Mouse (Mus musculus) limb, embryonic 13.5 days (tissue): ENCODE measurements around the gene Gm29797. TPM values are rescaled to one million over a fixed set of nuclear protein-coding genes. Genes with fewer than 3 reads are reported as not detected.
A peak's percentile ranks its signal among the peaks of the same experiment; 100 is the strongest.

ENCODE experiments used
- ATAC-seq: fragments of 200-750 bp; cut with Nextera tagmentation; 2 replicates; pipeline ENCODE4 v1.8.0; 2017; ENCODE audit warnings: low read depth, moderate number of reproducible peaks, moderate TSS enrichment; ENCODE audit not compliant: low FRiP score
- H3K27ac ChIP-seq: fragments of 300-500 bp; sonication (generic); 2 replicates; pipeline ENCODE4 v1.5.1; 2015; ENCODE audit warnings: inconsistent platforms, mild to moderate bottlenecking, moderate library complexity
- H3K27me3 ChIP-seq: fragments of 300-500 bp; sonication (generic); 2 replicates; pipeline ENCODE4 v1.6.1; 2015; ENCODE audit warnings: mild to moderate bottlenecking, inconsistent platforms
- H3K36me3 ChIP-seq: fragments of 300-500 bp; sonication (generic); 2 replicates; pipeline ENCODE4 v1.6.1; 2015; ENCODE audit warnings: inconsistent platforms, mild to moderate bottlenecking, moderate library complexity
- H3K4me1 ChIP-seq: fragments of 300-500 bp; sonication (generic); 2 replicates; pipeline ENCODE4 v1.6.1; 2015; ENCODE audit warnings: inconsistent platforms
- H3K4me2 ChIP-seq: fragments of 300-500 bp; sonication (generic); replicated peaks from 2 replicates; pipeline ENCODE4 v1.6.1; 2015; ENCODE audit warnings: inconsistent platforms, mild to moderate bottlenecking, moderate library complexity
- H3K4me3 ChIP-seq: fragments of 300-500 bp; sonication (generic); 2 replicates; pipeline ENCODE4 v1.5.1; 2015; ENCODE audit warnings: moderate library complexity, mild to moderate bottlenecking, inconsistent platforms
- H3K9ac ChIP-seq: fragments of 300-500 bp; sonication (generic); 2 replicates; pipeline ENCODE4 v1.6.1; 2015; ENCODE audit warnings: mild to moderate bottlenecking, inconsistent platforms
- H3K9me3 ChIP-seq: fragments of 300-500 bp; sonication (generic); 2 replicates; pipeline ENCODE4 v1.6.1; 2016; ENCODE audit warnings: inconsistent platforms
- WGBS: fragments of 180-500 bp; shearing (Covaris S2); methylation state at CpG from one replicate; pipeline ENCODE4 v1.1.7; 2015; 5-methylcytosine and 5-hydroxymethylcytosine counted together
- polyA plus RNA-seq: library from polyadenylated mRNA; unstranded; fragments of >200 nt; fragmentation: Nextera tagmentation; extraction: Ambion mirVana; gene quantifications from 2 replicates; pipeline ENCODE4 v1.2.1, GENCODE M21; 2015

Gene Gm29797
- polyA plus RNA-seq, 1 experiment from 2014 or later = 0.53 TPM

- Histone ChIP-seq H3K27me3 (no peaks in the 10 kb centered on the region), H3K4me1 (peaks cover 24% of the 10 kb centered on the region), H3K4me2 (no peak overlapping the region), H3K27ac (no peak overlapping the region), H3K9me3 (no peaks in the 10 kb centered on the region), H3K36me3 (peaks cover 69% of the 10 kb centered on the region), H3K9ac (no peak overlapping the region), H3K4me3 (no peak overlapping the region)
- ATAC-seq = no peak
- WGBS = 88% methylated on average over 10 of the region's 10 CpGs
Observed at GRCm38 (mm10) chr2:181689466-181690160, 32.8 kb downstream of the Gm29797 start.

- Histone ChIP-seq H3K27ac (no peak overlapping the region), H3K4me1 (peaks cover 26% of the 10 kb centered on the region), H3K27me3 (0 out of 2 replicates have a peak, but pooled peaks cover 9% of the 10 kb centered on the region), H3K9me3 (no peaks in the 10 kb centered on the region), H3K9ac (peak overlapping the region; percentile 31; the same call in 1 of the 2 replicates), H3K4me2 (no peak overlapping the region), H3K36me3 (peaks cover 56% of the 10 kb centered on the region), H3K4me3 (no peak overlapping the region)
- 90% methylated on average over 6 of the region's 6 CpGs for WGBS
- ATAC-seq = no peak
Observed at GRCm38 (mm10) chr2:181691083-181691482, 34.2 kb downstream of the Gm29797 start.

- Histone ChIP-seq H3K4me3 (no peak overlapping the region), H3K36me3 (peaks cover 51% of the 10 kb centered on the region), H3K9me3 (no peaks in the 10 kb centered on the region), H3K4me2 (no peak overlapping the region), H3K27me3 (0 out of 2 replicates have a peak, but pooled peaks cover 9% of the 10 kb centered on the region), H3K27ac (no peak overlapping the region), H3K9ac (peak overlapping the region; percentile 80; the same call in 1 of the 2 replicates), H3K4me1 (peaks cover 26% of the 10 kb centered on the region)
- WGBS = 87% methylated on average over 4 of the region's 4 CpGs
- no peak for ATAC-seq
Observed at GRCm38 (mm10) chr2:181691571-181691970, 34.7 kb downstream of the Gm29797 start.

- Histone ChIP-seq H3K4me1 (peaks cover 26% of the 10 kb centered on the region), H3K27me3 (0 out of 2 replicates have a peak, but pooled peaks cover 10% of the 10 kb centered on the region), H3K4me3 (peak overlapping the region; percentile 74), H3K27ac (no peak overlapping the region), H3K36me3 (peaks cover 44% of the 10 kb centered on the region), H3K4me2 (peak overlapping the region; percentile 85), H3K9me3 (no peaks in the 10 kb centered on the region), H3K9ac (peak overlapping the region; percentile 80)
- ATAC-seq = no peak
- 93% methylated on average over 3 of the region's 3 CpGs for WGBS
Observed at GRCm38 (mm10) chr2:181692304-181692703, 35.5 kb downstream of the Gm29797 start.

- Histone ChIP-seq H3K4me3 (peak within 1 kb of the TSS; percentile 74), H3K4me1 (peaks cover 26% of the 10 kb centered on the region), H3K9me3 (no peaks in the 10 kb centered on the region), H3K4me2 (peak within 1 kb of the TSS; percentile 85), H3K27me3 (0 out of 2 replicates have a peak, but pooled peaks cover 13% of the 10 kb centered on the region), H3K36me3 (peaks cover 31% of the 10 kb centered on the region), H3K27ac (peak within 1 kb of the TSS; percentile 58; the same call in 1 of the 2 replicates), H3K9ac (peak within 1 kb of the TSS; percentile 80)
- WGBS = under 1% methylated on average over 75 of the region's 75 CpGs
- ATAC-seq = peak; percentile 88
Observed at GRCm38 (mm10) chr2:181693339-181694280, 36.8 kb downstream of the Gm29797 start, which contains the start of gene Rgs19. Rgs19 (minus strand) TSS chr2:181693977.

GRCm38 (mm10) chr2:181694581-181694980 is 37.7 kb downstream of the Gm29797 start:
- peaks cover 26% of the 10 kb centered on the region for H3K4me1 ChIP-seq
- H3K9me3 ChIP-seq = no peaks in the 10 kb centered on the region
- peak overlapping the region; percentile 80; the same call in 1 of the 2 replicates for H3K9ac ChIP-seq
- peaks cover 21% of the 10 kb centered on the region for H3K36me3 ChIP-seq
- no peak overlapping the region for H3K27ac ChIP-seq
- H3K27me3 ChIP-seq = 0 out of 2 replicates have a peak, but pooled peaks cover 13% of the 10 kb centered on the region
- peak overlapping the region; percentile 85 for H3K4me2 ChIP-seq
- WGBS = 91% methylated on average over 3 of the region's 3 CpGs
- H3K4me3 ChIP-seq = peak overlapping the region; percentile 74
- ATAC-seq = no peak

- Histone ChIP-seq H3K4me3 (no peak overlapping the region), H3K9ac (no peak overlapping the region), H3K9me3 (no peaks in the 10 kb centered on the region), H3K27ac (no peak overlapping the region), H3K4me1 (peaks cover 26% of the 10 kb centered on the region), H3K36me3 (0 out of 2 replicates have a peak, but pooled peaks cover 9% of the 10 kb centered on the region), H3K4me2 (no peak overlapping the region), H3K27me3 (0 out of 2 replicates have a peak, but pooled peaks cover 13% of the 10 kb centered on the region)
- no peak for ATAC-seq
- 90% methylated on average over 1 of the region's 1 CpGs for WGBS
Observed at GRCm38 (mm10) chr2:181695776-181696175, 38.9 kb downstream of the Gm29797 start.

GRCm38 (mm10) chr2:181696801-181697420 is 40.1 kb downstream of the Gm29797 start:
- Histone ChIP-seq H3K4me3 (no peak overlapping the region), H3K36me3 (0 out of 2 replicates have a peak, but pooled peaks cover under 1% of the 10 kb centered on the region), H3K27me3 (0 out of 2 replicates have a peak, but pooled peaks cover 13% of the 10 kb centered on the region), H3K4me1 (peaks cover 21% of the 10 kb centered on the region), H3K27ac (no peak overlapping the region), H3K9me3 (no peaks in the 10 kb centered on the region), H3K9ac (no peak overlapping the region), H3K4me2 (no peak overlapping the region)
- WGBS = 71% methylated on average over 33 of the region's 33 CpGs
- no peak for ATAC-seq

GRCm38 (mm10) chr2:181698241-181698640 is 41.4 kb downstream of the Gm29797 start, which contains the start of gene Lkaaear1:
Lkaaear1 (minus strand) TSS chr2:181698442.
- H3K4me1 ChIP-seq = peaks cover 8% of the 10 kb centered on the region
- H3K27me3 ChIP-seq = 0 out of 2 replicates have a peak, but pooled peaks cover 13% of the 10 kb centered on the region
- 53% methylated on average over 5 of the region's 5 CpGs for WGBS
- H3K9me3 ChIP-seq = no peaks in the 10 kb centered on the region
- ATAC-seq = no peak
- no peak within 1 kb of the TSS for H3K27ac ChIP-seq
- H3K36me3 ChIP-seq = no peaks in the 10 kb centered on the region
- H3K4me2 ChIP-seq = no peak within 1 kb of the TSS
- H3K9ac ChIP-seq = no peak within 1 kb of the TSS
- no peak within 1 kb of the TSS for H3K4me3 ChIP-seq

GRCm38 (mm10) chr2:181706668-181707067 is 49.8 kb downstream of the Gm29797 start:
- H3K4me2 ChIP-seq = no peak overlapping the region
- no peak overlapping the region for H3K9ac ChIP-seq
- H3K36me3 ChIP-seq = no peaks in the 10 kb centered on the region
- H3K4me1 ChIP-seq = no peaks in the 10 kb centered on the region
- H3K9me3 ChIP-seq = no peaks in the 10 kb centered on the region
- H3K27ac ChIP-seq = no peak overlapping the region
- H3K4me3 ChIP-seq = no peak overlapping the region
- ATAC-seq = no peak
- WGBS = 38% methylated on average over 4 of the region's 4 CpGs
- H3K27me3 ChIP-seq = no peaks in the 10 kb centered on the region
